Mouse (Mus musculus): ENCODE data around the gene Xrcc5. TPM values are rescaled to one million over a fixed set of nuclear protein-coding genes. Genes with fewer than 3 reads are reported as not detected.

The Xrcc5 gene
- polyA plus RNA-seq, 1 experiment from 2014 or later, result 23.4 TPM

DNA sequence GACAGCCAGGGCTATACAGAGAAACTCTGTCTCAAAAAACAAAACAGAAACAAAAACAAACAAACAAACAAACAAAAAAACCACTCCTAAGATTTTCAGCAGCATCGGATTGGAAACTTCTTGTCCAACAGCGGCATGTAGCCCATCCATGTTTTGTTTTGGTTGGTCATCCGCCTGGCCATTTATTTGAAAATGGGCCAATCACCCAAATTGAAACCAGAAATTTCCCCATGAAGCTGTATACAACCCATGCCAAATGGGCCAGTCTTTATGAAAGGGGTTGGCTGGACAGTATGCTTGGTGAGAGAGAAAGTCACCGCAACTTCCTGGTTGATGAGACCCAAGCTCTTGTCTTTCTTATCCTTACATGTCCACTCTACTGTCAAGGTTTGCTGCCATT lies 16.3 kb upstream of the Xrcc5 start:
- Histone ChIP-seq H3K27me3 (ENCODE audit: control insufficient read depth, insufficient read depth, low read length) (no peaks in the 10 kb centered on the region), H3K36me3 (ENCODE audit: control insufficient read depth, insufficient read depth) (no peaks in the 10 kb centered on the region), H3K9ac (ENCODE audit: low read length) (no peak overlapping the region), H3K27ac (ENCODE audit: low read length) (no peak overlapping the region), H3K4me1 (ENCODE audit: control insufficient read depth, insufficient read depth, low read length) (no peaks in the 10 kb centered on the region), H3K4me2 (ENCODE audit: low read depth, low read length) (no peak overlapping the region), H3K4me3 (ENCODE audit: low read length) (no peak overlapping the region), H3K9me3 (replicated peaks; ENCODE audit: control insufficient read depth, low read length) (no peaks in the 10 kb centered on the region)
- 89% methylated on average over 4 of the region's 4 CpGs for WGBS
- ATAC-seq (replicated peaks; ENCODE audit: extremely low read depth, insufficient read depth, low FRiP score), result no peak

GRCm38 (mm10) chr1:72291421-72291820 lies 15.8 kb upstream of the Xrcc5 start:
- Histone ChIP-seq H3K4me2 (ENCODE audit: low read depth, low read length) (no peak overlapping the region), H3K27me3 (ENCODE audit: control insufficient read depth, insufficient read depth, low read length) (no peaks in the 10 kb centered on the region), H3K27ac (ENCODE audit: low read length) (no peak overlapping the region), H3K4me3 (ENCODE audit: low read length) (no peak overlapping the region), H3K9ac (ENCODE audit: low read length) (no peak overlapping the region), H3K9me3 (replicated peaks; ENCODE audit: control insufficient read depth, low read length) (no peaks in the 10 kb centered on the region), H3K4me1 (ENCODE audit: control insufficient read depth, insufficient read depth, low read length) (no peaks in the 10 kb centered on the region), H3K36me3 (ENCODE audit: control insufficient read depth, insufficient read depth) (no peaks in the 10 kb centered on the region)
- no peak for ATAC-seq (replicated peaks; ENCODE audit: extremely low read depth, insufficient read depth, low FRiP score)
- 89% methylated on average over 4 of the region's 4 CpGs for WGBS

DNA sequence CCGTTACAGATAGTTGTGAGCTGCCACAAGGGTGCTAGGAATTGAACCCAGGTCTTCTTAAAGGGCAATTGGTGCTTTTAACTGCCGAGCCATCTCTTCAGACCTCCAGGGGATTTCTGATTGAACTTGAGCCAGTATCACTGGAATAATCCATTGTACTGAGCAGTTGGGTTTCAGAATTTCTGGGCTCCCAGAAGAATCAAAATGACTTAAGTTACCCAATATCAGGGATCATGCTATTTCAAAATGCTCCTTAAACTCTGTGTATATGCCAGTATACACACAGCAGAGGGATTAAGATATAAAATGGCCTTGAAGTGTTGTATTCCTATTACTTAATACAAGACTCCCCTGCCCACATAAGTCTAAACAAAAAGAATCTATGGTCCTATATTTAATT lies 15.3 kb upstream of the Xrcc5 start:
- no peak overlapping the region for H3K4me2 ChIP-seq (ENCODE audit: low read depth, low read length)
- no peak overlapping the region for H3K9ac ChIP-seq (ENCODE audit: low read length)
- 74% methylated on average over 2 of the region's 2 CpGs for WGBS
- no peaks in the 10 kb centered on the region for H3K36me3 ChIP-seq (ENCODE audit: control insufficient read depth, insufficient read depth)
- H3K27me3 ChIP-seq (ENCODE audit: control insufficient read depth, insufficient read depth, low read length), result no peaks in the 10 kb centered on the region
- H3K27ac ChIP-seq (ENCODE audit: low read length), result no peak overlapping the region
- no peak for ATAC-seq (replicated peaks; ENCODE audit: extremely low read depth, insufficient read depth, low FRiP score)
- H3K4me1 ChIP-seq (ENCODE audit: control insufficient read depth, insufficient read depth, low read length), result no peaks in the 10 kb centered on the region
- no peaks in the 10 kb centered on the region for H3K9me3 ChIP-seq (replicated peaks; ENCODE audit: control insufficient read depth, low read length)
- H3K4me3 ChIP-seq (ENCODE audit: low read length), result no peak overlapping the region

GRCm38 (mm10) chr1:72293869-72294663 lies 13.2 kb upstream of the Xrcc5 start:
- no peaks in the 10 kb centered on the region for H3K27me3 ChIP-seq (ENCODE audit: control insufficient read depth, insufficient read depth, low read length)
- 66% methylated on average over 4 of the region's 4 CpGs for WGBS
- no peak overlapping the region for H3K4me3 ChIP-seq (ENCODE audit: low read length)
- H3K9ac ChIP-seq (ENCODE audit: low read length), result no peak overlapping the region
- H3K4me2 ChIP-seq (ENCODE audit: low read depth, low read length), result no peak overlapping the region
- no peaks in the 10 kb centered on the region for H3K9me3 ChIP-seq (replicated peaks; ENCODE audit: control insufficient read depth, low read length)
- H3K36me3 ChIP-seq (ENCODE audit: control insufficient read depth, insufficient read depth), result no peaks in the 10 kb centered on the region
- no peak for ATAC-seq (replicated peaks; ENCODE audit: extremely low read depth, insufficient read depth, low FRiP score)
- H3K27ac ChIP-seq (ENCODE audit: low read length), result no peak overlapping the region
- H3K4me1 ChIP-seq (ENCODE audit: control insufficient read depth, insufficient read depth, low read length), result no peaks in the 10 kb centered on the region

DNA sequence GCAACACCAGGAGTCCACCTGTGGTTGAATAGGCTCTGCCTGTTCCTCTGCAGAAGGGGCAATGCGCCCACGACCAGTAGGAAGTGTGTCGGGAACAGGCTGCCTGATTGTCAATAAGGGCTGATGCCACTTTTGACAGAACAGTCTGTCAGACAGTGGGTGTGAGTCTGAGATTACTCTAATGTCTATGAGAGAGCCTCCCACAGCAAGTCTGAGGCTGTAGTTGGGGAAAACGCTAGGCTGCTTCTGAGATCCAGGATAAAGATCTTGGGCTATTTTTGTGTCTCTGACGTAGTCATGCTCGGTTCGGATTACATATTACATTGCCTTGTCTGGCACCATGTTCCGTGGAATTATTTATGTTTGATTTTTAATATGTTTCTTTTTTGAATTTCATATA lies 11.5 kb upstream of the Xrcc5 start:
- Histone ChIP-seq H3K27ac (ENCODE audit: low read length) (no peak overlapping the region), H3K27me3 (ENCODE audit: control insufficient read depth, insufficient read depth, low read length) (no peaks in the 10 kb centered on the region), H3K9ac (ENCODE audit: low read length) (no peak overlapping the region), H3K36me3 (ENCODE audit: control insufficient read depth, insufficient read depth) (no peaks in the 10 kb centered on the region), H3K4me2 (ENCODE audit: low read depth, low read length) (no peak overlapping the region), H3K4me3 (ENCODE audit: low read length) (no peak overlapping the region), H3K4me1 (ENCODE audit: control insufficient read depth, insufficient read depth, low read length) (no peaks in the 10 kb centered on the region), H3K9me3 (replicated peaks; ENCODE audit: control insufficient read depth, low read length) (no peaks in the 10 kb centered on the region)
- no peak for ATAC-seq (replicated peaks; ENCODE audit: extremely low read depth, insufficient read depth, low FRiP score)
- WGBS, result 68% methylated on average over 8 of the region's 8 CpGs

DNA sequence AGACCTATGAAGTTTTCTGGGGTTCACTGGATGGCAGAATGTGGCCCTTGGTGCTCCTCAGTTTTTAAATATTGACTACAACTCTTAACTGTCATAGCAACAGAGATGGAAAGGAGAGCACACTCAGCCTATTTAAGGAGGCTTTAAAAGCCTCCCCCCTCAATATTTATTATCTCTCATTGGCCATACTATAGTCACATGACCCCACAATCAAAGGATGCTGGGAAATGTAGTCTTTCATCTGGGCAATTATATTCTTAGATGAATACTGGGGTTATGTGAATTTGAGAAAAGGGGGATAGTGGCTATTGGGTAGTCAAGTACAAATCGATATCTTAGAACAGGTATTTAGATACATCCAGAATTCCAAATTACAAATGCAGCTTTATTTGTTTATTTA lies 5.4 kb upstream of the Xrcc5 start:
- Histone ChIP-seq H3K4me3 (ENCODE audit: low read length) (no peak overlapping the region), H3K27me3 (ENCODE audit: control insufficient read depth, insufficient read depth, low read length) (no peaks in the 10 kb centered on the region), H3K27ac (ENCODE audit: low read length) (no peak overlapping the region), H3K36me3 (ENCODE audit: control insufficient read depth, insufficient read depth) (no peaks in the 10 kb centered on the region), H3K4me1 (ENCODE audit: control insufficient read depth, insufficient read depth, low read length) (no peaks in the 10 kb centered on the region; the same call in 1 of the 2 replicates), H3K9ac (ENCODE audit: low read length) (no peak overlapping the region), H3K9me3 (replicated peaks; ENCODE audit: control insufficient read depth, low read length) (no peaks in the 10 kb centered on the region), H3K4me2 (ENCODE audit: low read depth, low read length) (no peak overlapping the region)
- 66% methylated on average over 1 of the region's 1 CpGs for WGBS
- ATAC-seq (replicated peaks; ENCODE audit: extremely low read depth, insufficient read depth, low FRiP score), result no peak

DNA sequence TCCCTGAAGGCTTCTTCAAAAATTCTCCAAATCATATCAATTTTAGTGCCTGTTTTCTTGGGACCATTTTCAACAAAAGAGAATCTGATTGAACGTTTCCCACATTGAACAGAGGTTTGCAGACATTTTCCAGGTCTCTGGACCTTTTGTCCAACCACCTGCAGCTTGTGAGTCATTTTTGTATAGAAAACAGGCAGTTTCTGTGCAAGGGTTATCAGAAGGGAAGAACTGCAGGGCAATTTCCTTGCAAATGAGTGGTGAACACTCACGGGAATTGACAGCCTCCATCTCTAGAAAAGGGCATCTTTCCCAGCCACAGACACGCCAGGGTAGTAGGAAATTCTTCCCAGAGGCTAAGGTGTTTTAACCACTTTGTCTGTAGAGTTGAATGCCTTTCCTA lies 980 bp upstream of the Xrcc5 start:
- no peaks in the 10 kb centered on the region; the same call in 1 of the 2 replicates for H3K4me1 ChIP-seq (ENCODE audit: control insufficient read depth, insufficient read depth, low read length)
- no peaks in the 10 kb centered on the region for H3K36me3 ChIP-seq (ENCODE audit: control insufficient read depth, insufficient read depth)
- no peaks in the 10 kb centered on the region for H3K9me3 ChIP-seq (replicated peaks; ENCODE audit: control insufficient read depth, low read length)
- peak overlapping the region; percentile 65 for H3K4me2 ChIP-seq (ENCODE audit: low read depth, low read length)
- 54% methylated on average over 3 of the region's 3 CpGs for WGBS
- H3K9ac ChIP-seq (ENCODE audit: low read length), result no peak overlapping the region
- H3K27ac ChIP-seq (ENCODE audit: low read length), result no peak overlapping the region
- no peaks in the 10 kb centered on the region for H3K27me3 ChIP-seq (ENCODE audit: control insufficient read depth, insufficient read depth, low read length)
- no peak for ATAC-seq (replicated peaks; ENCODE audit: extremely low read depth, insufficient read depth, low FRiP score)
- H3K4me3 ChIP-seq (ENCODE audit: low read length), result peak overlapping the region; percentile 74; the same call in 1 of the 2 replicates

GRCm38 (mm10) chr1:72306679-72307181 lies 491 bp upstream of the Xrcc5 start:
- peak overlapping the region; percentile 92 for H3K27ac ChIP-seq (ENCODE audit: low read length)
- 3% methylated on average over 11 of the region's 11 CpGs for WGBS
- peak; percentile 80 for ATAC-seq (replicated peaks; ENCODE audit: extremely low read depth, insufficient read depth, low FRiP score)
- H3K4me2 ChIP-seq (ENCODE audit: low read depth, low read length), result peak overlapping the region; percentile 65
- H3K9me3 ChIP-seq (replicated peaks; ENCODE audit: control insufficient read depth, low read length), result no peaks in the 10 kb centered on the region
- peak overlapping the region; percentile 74 for H3K4me3 ChIP-seq (ENCODE audit: low read length)
- no peaks in the 10 kb centered on the region; the same call in 1 of the 2 replicates for H3K4me1 ChIP-seq (ENCODE audit: control insufficient read depth, insufficient read depth, low read length)
- H3K27me3 ChIP-seq (ENCODE audit: control insufficient read depth, insufficient read depth, low read length), result no peaks in the 10 kb centered on the region
- peak overlapping the region; percentile 80 for H3K9ac ChIP-seq (ENCODE audit: low read length)
- H3K36me3 ChIP-seq (ENCODE audit: control insufficient read depth, insufficient read depth), result no peaks in the 10 kb centered on the region

- H3K9me3 ChIP-seq (replicated peaks; ENCODE audit: control insufficient read depth, low read length), result no peaks in the 10 kb centered on the region
- ATAC-seq (replicated peaks; ENCODE audit: extremely low read depth, insufficient read depth, low FRiP score), result no peak
- no peaks in the 10 kb centered on the region for H3K36me3 ChIP-seq (ENCODE audit: control insufficient read depth, insufficient read depth)
- H3K27me3 ChIP-seq (ENCODE audit: control insufficient read depth, insufficient read depth, low read length), result no peaks in the 10 kb centered on the region
- no peaks in the 10 kb centered on the region; the same call in 1 of the 2 replicates for H3K4me1 ChIP-seq (ENCODE audit: control insufficient read depth, insufficient read depth, low read length)
- H3K4me3 ChIP-seq (ENCODE audit: low read length), result no peak overlapping the region
- no peak overlapping the region for H3K4me2 ChIP-seq (ENCODE audit: low read depth, low read length)
- H3K27ac ChIP-seq (ENCODE audit: low read length), result no peak overlapping the region
- H3K9ac ChIP-seq (ENCODE audit: low read length), result no peak overlapping the region
- WGBS, result 71% methylated on average over 4 of the region's 4 CpGs
Observed at GRCm38 (mm10) chr1:72308919-72309318, 1.7 kb downstream of the Xrcc5 start.

Measured in heart, embryonic 16.5 days (tissue).